Mouse (Mus musculus): ENCODE measurements around the gene Apeh. TPM values are rescaled to one million over a fixed set of nuclear protein-coding genes. Genes with fewer than 3 reads are reported as not detected.

Gene Apeh
- polyA plus RNA-seq, 1 experiment from 2014 or later = 48.7 TPM

- DNase-seq (ENCODE audit: low spot score) = no peak
- 94% methylated on average over 15 of the region's 15 CpGs for WGBS
- Histone ChIP-seq H3K9ac (no peak overlapping the region), H3K4me3 (replicated peaks; ENCODE audit: low read length) (no peak overlapping the region), H3K27me3 (ENCODE audit: control insufficient read depth, insufficient read depth, low read length) (no peaks in the 10 kb centered on the region), H3K9me3 (ENCODE audit: control insufficient read depth, low read length) (no peaks in the 10 kb centered on the region), H3K27ac (no peak overlapping the region), H3K4me2 (replicated peaks) (no peak overlapping the region), H3K36me3 (replicated peaks; ENCODE audit: control insufficient read depth, insufficient read depth) (peaks cover 55% of the 10 kb centered on the region), H3K4me1 (replicated peaks; ENCODE audit: control insufficient read depth, insufficient read depth, low read length) (peaks cover 13% of the 10 kb centered on the region)
- ATAC-seq (ENCODE audit: low FRiP score) = no peak
Measured at GRCm38 (mm10) chr9:108051184-108051930, 43.0 kb downstream of the Apeh start.

GRCm38 (mm10) chr9:108049561-108050251 is 44.7 kb downstream of the Apeh start:
- Histone ChIP-seq H3K9me3 (ENCODE audit: control insufficient read depth, low read length) (no peaks in the 10 kb centered on the region), H3K4me3 (replicated peaks; ENCODE audit: low read length) (peak overlapping the region; percentile 57), H3K4me2 (replicated peaks) (peak overlapping the region; percentile 80), H3K27me3 (ENCODE audit: control insufficient read depth, insufficient read depth, low read length) (no peaks in the 10 kb centered on the region), H3K27ac (peak overlapping the region; percentile 68), H3K9ac (peak overlapping the region; percentile 72), H3K36me3 (replicated peaks; ENCODE audit: control insufficient read depth, insufficient read depth) (peaks cover 55% of the 10 kb centered on the region), H3K4me1 (replicated peaks; ENCODE audit: control insufficient read depth, insufficient read depth, low read length) (peaks cover 13% of the 10 kb centered on the region)
- peak; percentile 21; the same call in 1 of the 2 replicates for ATAC-seq (ENCODE audit: low FRiP score)
- 47% methylated on average over 15 of the region's 15 CpGs for WGBS
- DNase-seq (ENCODE audit: low spot score) = peak; percentile 32

- under 1% methylated on average over 39 of the region's 39 CpGs for whole genome bisulfite sequencing
- Histone ChIP-seq H3K4me1 (replicated peaks; ENCODE audit: control insufficient read depth, insufficient read depth, low read length) (peaks cover 13% of the 10 kb centered on the region), H3K27me3 (ENCODE audit: control insufficient read depth, insufficient read depth, low read length) (no peaks in the 10 kb centered on the region), H3K4me2 (replicated peaks) (peak within 1 kb of the TSS; percentile 80), H3K27ac (peak within 1 kb of the TSS; percentile 68), H3K9me3 (ENCODE audit: control insufficient read depth, low read length) (no peaks in the 10 kb centered on the region), H3K9ac (peak within 1 kb of the TSS; percentile 72), H3K36me3 (replicated peaks; ENCODE audit: control insufficient read depth, insufficient read depth) (peaks cover 51% of the 10 kb centered on the region), H3K4me3 (replicated peaks; ENCODE audit: low read length) (peak within 1 kb of the TSS; percentile 57)
- peak; percentile 96 for ATAC-seq (ENCODE audit: low FRiP score)
- DNase-seq (ENCODE audit: low spot score) = peak; percentile 98
Measured at GRCm38 (mm10) chr9:108049016-108049455, 45.4 kb downstream of the Apeh start, which contains the start of gene Gmppb. TSS of gene Gmppb (plus strand) at chr9:108049242.

- peak overlapping the region; percentile 60 for H3K27ac ChIP-seq
- no peaks in the 10 kb centered on the region for H3K9me3 ChIP-seq (ENCODE audit: control insufficient read depth, low read length)
- no peaks in the 10 kb centered on the region for H3K27me3 ChIP-seq (ENCODE audit: control insufficient read depth, insufficient read depth, low read length)
- H3K4me2 ChIP-seq (replicated peaks) = peak overlapping the region; percentile 80
- WGBS = 1% methylated on average over 19 of the region's 19 CpGs
- peak overlapping the region; percentile 58 for H3K9ac ChIP-seq
- peaks cover 48% of the 10 kb centered on the region for H3K36me3 ChIP-seq (replicated peaks; ENCODE audit: control insufficient read depth, insufficient read depth)
- DNase-seq (ENCODE audit: low spot score) (peak; percentile 28), ATAC-seq (ENCODE audit: low FRiP score) (peak; percentile 32; the same call in 1 of the 2 replicates)
- H3K4me3 ChIP-seq (replicated peaks; ENCODE audit: low read length) = peak overlapping the region; percentile 57
- peaks cover 13% of the 10 kb centered on the region for H3K4me1 ChIP-seq (replicated peaks; ENCODE audit: control insufficient read depth, insufficient read depth, low read length)
Measured at GRCm38 (mm10) chr9:108048566-108048955, 45.8 kb downstream of the Apeh start.

- H3K9me3 ChIP-seq (ENCODE audit: control insufficient read depth, low read length) = no peaks in the 10 kb centered on the region
- peaks cover 8% of the 10 kb centered on the region for H3K4me1 ChIP-seq (replicated peaks; ENCODE audit: control insufficient read depth, insufficient read depth, low read length)
- H3K27ac ChIP-seq = peak overlapping the region; percentile 60
- 54% methylated on average over 17 of the region's 17 CpGs for WGBS
- H3K4me2 ChIP-seq (replicated peaks) = peak overlapping the region; percentile 80
- peak overlapping the region; percentile 57 for H3K4me3 ChIP-seq (replicated peaks; ENCODE audit: low read length)
- no peaks in the 10 kb centered on the region for H3K27me3 ChIP-seq (ENCODE audit: control insufficient read depth, insufficient read depth, low read length)
- DNase-seq (ENCODE audit: low spot score) (no peak), ATAC-seq (ENCODE audit: low FRiP score) (no peak)
- peak overlapping the region; percentile 58; the same call in 1 of the 2 replicates for H3K9ac ChIP-seq
- peaks cover 52% of the 10 kb centered on the region for H3K36me3 ChIP-seq (replicated peaks; ENCODE audit: control insufficient read depth, insufficient read depth)
Measured at GRCm38 (mm10) chr9:108047601-108048565, 46.5 kb downstream of the Apeh start.

- Histone ChIP-seq H3K4me3 (replicated peaks; ENCODE audit: low read length) (no peak overlapping the region), H3K4me2 (replicated peaks) (no peak overlapping the region), H3K9me3 (ENCODE audit: control insufficient read depth, low read length) (no peaks in the 10 kb centered on the region), H3K27me3 (ENCODE audit: control insufficient read depth, insufficient read depth, low read length) (no peaks in the 10 kb centered on the region), H3K9ac (no peak overlapping the region), H3K27ac (no peak overlapping the region), H3K36me3 (replicated peaks; ENCODE audit: control insufficient read depth, insufficient read depth) (peaks cover 60% of the 10 kb centered on the region), H3K4me1 (replicated peaks; ENCODE audit: control insufficient read depth, insufficient read depth, low read length) (peaks cover 8% of the 10 kb centered on the region)
- 88% methylated on average over 4 of the region's 4 CpGs for WGBS
- DNase-seq (ENCODE audit: low spot score) = no peak
- no peak for ATAC-seq (ENCODE audit: low FRiP score)
Measured at GRCm38 (mm10) chr9:108046582-108046981, 47.8 kb downstream of the Apeh start.

GRCm38 (mm10) chr9:108044751-108045492 is 49.5 kb downstream of the Apeh start:
- H3K4me2 ChIP-seq (replicated peaks) = no peak overlapping the region
- peaks cover 64% of the 10 kb centered on the region for H3K36me3 ChIP-seq (replicated peaks; ENCODE audit: control insufficient read depth, insufficient read depth)
- H3K9me3 ChIP-seq (ENCODE audit: control insufficient read depth, low read length) = no peaks in the 10 kb centered on the region
- ATAC-seq (ENCODE audit: low FRiP score) (no peak), DNase-seq (ENCODE audit: low spot score) (no peak)
- 95% methylated on average over 8 of the region's 8 CpGs for WGBS
- no peak overlapping the region for H3K27ac ChIP-seq
- H3K27me3 ChIP-seq (ENCODE audit: control insufficient read depth, insufficient read depth, low read length) = no peaks in the 10 kb centered on the region
- H3K4me1 ChIP-seq (replicated peaks; ENCODE audit: control insufficient read depth, insufficient read depth, low read length) = peaks cover 6% of the 10 kb centered on the region
- H3K4me3 ChIP-seq (replicated peaks; ENCODE audit: low read length) = no peak overlapping the region
- H3K9ac ChIP-seq = no peak overlapping the region
